Mouse (Mus musculus): ENCODE measurements at regions not wholly inside any gene's neighbourhood (a gene's known extent, or its start where the extent isn't known, plus 50 kb on each side); places are given as distances from the start of the nearest gene placed in this dataset.

- Histone ChIP-seq H3K36me3 (ENCODE audit: control insufficient read depth, insufficient read depth, low read length) (no peaks in the 10 kb centered on the region), H3K9me3 (ENCODE audit: control insufficient read depth, low read length) (no peaks in the 10 kb centered on the region), H3K4me1 (ENCODE audit: control insufficient read depth, insufficient read depth, low read length) (no peaks in the 10 kb centered on the region), H3K9ac (replicated peaks; ENCODE audit: low read depth, low read length) (no peak overlapping the region), H3K27me3 (ENCODE audit: control insufficient read depth, insufficient read depth, low read length) (no peaks in the 10 kb centered on the region), H3K4me3 (ENCODE audit: low read depth, low read length) (no peak overlapping the region), H3K4me2 (ENCODE audit: low read depth, low read length) (no peak overlapping the region), H3K27ac (ENCODE audit: low read depth, low read length) (no peak overlapping the region)
- 75% methylated on average over 16 of the region's 16 CpGs for WGBS
- no peak for ATAC-seq (ENCODE audit: low read depth)
These were observed 274.6 kb upstream of the Itga1 start for GRCm38 (mm10) chr13:115376180-115376880.

- Histone ChIP-seq H3K27me3 (ENCODE audit: control insufficient read depth, insufficient read depth, low read length) (no peaks in the 10 kb centered on the region), H3K4me2 (ENCODE audit: low read depth, low read length) (no peak overlapping the region), H3K9me3 (ENCODE audit: control insufficient read depth, low read length) (no peaks in the 10 kb centered on the region), H3K4me1 (ENCODE audit: control insufficient read depth, insufficient read depth, low read length) (no peaks in the 10 kb centered on the region), H3K36me3 (ENCODE audit: control insufficient read depth, insufficient read depth, low read length) (no peaks in the 10 kb centered on the region), H3K9ac (replicated peaks; ENCODE audit: low read depth, low read length) (no peak overlapping the region), H3K4me3 (ENCODE audit: low read depth, low read length) (no peak overlapping the region), H3K27ac (ENCODE audit: low read depth, low read length) (no peak overlapping the region)
- no peak for ATAC-seq (ENCODE audit: low read depth)
- WGBS = 80% methylated on average over 8 of the region's 8 CpGs
These were observed 259.7 kb upstream of the Itga1 start for GRCm38 (mm10) chr13:115361457-115361856.

GRCm38 (mm10) chr13:115347022-115347398 is 245.2 kb upstream of the Itga1 start:
- peak overlapping the region; percentile 48 for H3K4me2 ChIP-seq (ENCODE audit: low read depth, low read length)
- peaks cover 4% of the 10 kb centered on the region; the same call in 1 of the 2 replicates for H3K4me1 ChIP-seq (ENCODE audit: control insufficient read depth, insufficient read depth, low read length)
- H3K9ac ChIP-seq (replicated peaks; ENCODE audit: low read depth, low read length) = peak overlapping the region; percentile 32; the same call in 1 of the 2 replicates
- peak overlapping the region; percentile 26 for H3K4me3 ChIP-seq (ENCODE audit: low read depth, low read length)
- H3K36me3 ChIP-seq (ENCODE audit: control insufficient read depth, insufficient read depth, low read length) = no peaks in the 10 kb centered on the region
- 26% methylated on average over 6 of the region's 6 CpGs for WGBS
- peak; percentile 77 for ATAC-seq (ENCODE audit: low read depth)
- peak overlapping the region; percentile 35; the same call in 1 of the 2 replicates for H3K27ac ChIP-seq (ENCODE audit: low read depth, low read length)
- no peaks in the 10 kb centered on the region for H3K27me3 ChIP-seq (ENCODE audit: control insufficient read depth, insufficient read depth, low read length)
- no peaks in the 10 kb centered on the region for H3K9me3 ChIP-seq (ENCODE audit: control insufficient read depth, low read length)

- Histone ChIP-seq H3K4me2 (ENCODE audit: low read depth, low read length) (peak overlapping the region; percentile 48), H3K27me3 (ENCODE audit: control insufficient read depth, insufficient read depth, low read length) (no peaks in the 10 kb centered on the region), H3K4me1 (ENCODE audit: control insufficient read depth, insufficient read depth, low read length) (peaks cover 4% of the 10 kb centered on the region; the same call in 1 of the 2 replicates), H3K9ac (replicated peaks; ENCODE audit: low read depth, low read length) (peak overlapping the region; percentile 32; the same call in 1 of the 2 replicates), H3K9me3 (ENCODE audit: control insufficient read depth, low read length) (no peaks in the 10 kb centered on the region), H3K27ac (ENCODE audit: low read depth, low read length) (peak overlapping the region; percentile 35; the same call in 1 of the 2 replicates), H3K36me3 (ENCODE audit: control insufficient read depth, insufficient read depth, low read length) (no peaks in the 10 kb centered on the region), H3K4me3 (ENCODE audit: low read depth, low read length) (peak overlapping the region; percentile 26)
- peak; percentile 89 for ATAC-seq (ENCODE audit: low read depth)
- 18% methylated on average over 20 of the region's 20 CpGs for WGBS
These were observed 244.6 kb upstream of the Itga1 start for GRCm38 (mm10) chr13:115346115-115347021.

DNA sequence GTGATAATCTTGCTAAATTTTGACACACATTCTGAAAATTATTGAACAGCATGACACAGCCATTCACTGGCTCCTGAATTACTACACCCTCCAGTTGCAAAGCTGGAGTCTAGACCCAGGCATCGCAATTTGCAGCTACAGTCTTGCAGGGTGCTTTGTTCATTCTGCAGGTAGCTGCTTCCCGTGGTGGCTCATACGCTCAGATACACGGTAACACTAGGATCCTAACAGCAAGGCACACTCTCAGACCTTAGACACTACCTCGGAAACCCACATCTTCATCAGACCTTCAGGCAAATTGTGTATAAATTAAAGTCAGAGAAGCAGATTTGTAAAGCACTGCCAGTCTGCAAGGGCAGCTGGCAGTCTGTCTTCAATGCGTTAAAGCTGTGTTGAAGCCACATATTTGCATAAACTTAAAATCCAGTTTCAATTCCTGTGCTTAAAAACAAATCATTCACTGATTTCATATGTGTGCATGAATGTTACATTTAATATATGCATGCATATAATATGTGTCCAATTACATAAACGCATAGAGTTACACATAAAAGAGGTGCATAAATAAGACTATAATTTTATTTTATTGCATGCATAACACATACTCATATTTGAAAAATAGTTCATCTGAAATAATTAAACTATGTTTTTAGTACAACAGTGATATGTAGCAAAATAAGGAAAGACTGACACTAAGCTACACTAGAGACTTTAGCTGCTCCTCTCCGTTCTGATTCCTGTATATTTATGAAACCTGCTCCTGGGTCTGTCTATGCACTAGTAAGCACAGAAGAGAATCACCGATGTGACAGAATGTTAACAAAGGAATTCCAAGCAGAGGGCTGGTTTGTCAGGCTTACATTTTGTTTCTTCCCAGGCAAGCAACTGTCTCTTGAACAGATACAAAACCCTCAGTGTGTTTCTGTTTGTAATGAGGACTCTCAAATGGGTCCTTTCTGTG is 227.5 kb upstream of the Itga1 start:
- H3K9ac ChIP-seq (replicated peaks; ENCODE audit: low read depth, low read length) = no peak overlapping the region
- no peak overlapping the region for H3K4me3 ChIP-seq (ENCODE audit: low read depth, low read length)
- H3K27me3 ChIP-seq (ENCODE audit: control insufficient read depth, insufficient read depth, low read length) = no peaks in the 10 kb centered on the region
- no peaks in the 10 kb centered on the region for H3K9me3 ChIP-seq (ENCODE audit: control insufficient read depth, low read length)
- ATAC-seq (ENCODE audit: low read depth) = peak; percentile 56
- no peak overlapping the region for H3K27ac ChIP-seq (ENCODE audit: low read depth, low read length)
- H3K4me2 ChIP-seq (ENCODE audit: low read depth, low read length) = no peak overlapping the region
- no peaks in the 10 kb centered on the region for H3K4me1 ChIP-seq (ENCODE audit: control insufficient read depth, insufficient read depth, low read length)
- no peaks in the 10 kb centered on the region for H3K36me3 ChIP-seq (ENCODE audit: control insufficient read depth, insufficient read depth, low read length)
- 55% methylated on average over 9 of the region's 9 CpGs for WGBS

DNA sequence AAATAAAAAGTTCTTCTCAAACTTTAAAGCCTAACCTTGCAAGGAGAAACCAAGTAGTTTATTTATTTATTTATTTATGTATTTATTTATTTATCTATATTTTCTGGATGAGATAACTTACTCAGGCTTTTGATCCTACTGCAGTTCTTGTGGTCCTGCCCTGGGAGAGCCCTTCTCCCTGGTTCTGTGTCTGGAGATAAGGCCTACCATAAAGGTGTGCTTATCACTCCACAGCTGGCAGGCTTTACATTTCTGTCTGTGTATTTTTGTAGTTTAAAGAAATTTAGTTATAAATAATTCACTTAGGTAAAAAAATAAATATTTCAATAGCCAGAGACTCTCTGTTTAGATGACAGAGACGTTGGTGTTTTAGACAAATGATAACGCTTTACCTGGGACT is 224.5 kb upstream of the Itga1 start:
- no peaks in the 10 kb centered on the region for H3K36me3 ChIP-seq (ENCODE audit: control insufficient read depth, insufficient read depth, low read length)
- no peak overlapping the region for H3K27ac ChIP-seq (ENCODE audit: low read depth, low read length)
- no peaks in the 10 kb centered on the region for H3K9me3 ChIP-seq (ENCODE audit: control insufficient read depth, low read length)
- no peaks in the 10 kb centered on the region for H3K4me1 ChIP-seq (ENCODE audit: control insufficient read depth, insufficient read depth, low read length)
- 91% methylated on average over 2 of the region's 2 CpGs for WGBS
- H3K4me3 ChIP-seq (ENCODE audit: low read depth, low read length) = no peak overlapping the region
- no peaks in the 10 kb centered on the region for H3K27me3 ChIP-seq (ENCODE audit: control insufficient read depth, insufficient read depth, low read length)
- no peak for ATAC-seq (ENCODE audit: low read depth)
- no peak overlapping the region for H3K9ac ChIP-seq (replicated peaks; ENCODE audit: low read depth, low read length)
- no peak overlapping the region for H3K4me2 ChIP-seq (ENCODE audit: low read depth, low read length)

DNA sequence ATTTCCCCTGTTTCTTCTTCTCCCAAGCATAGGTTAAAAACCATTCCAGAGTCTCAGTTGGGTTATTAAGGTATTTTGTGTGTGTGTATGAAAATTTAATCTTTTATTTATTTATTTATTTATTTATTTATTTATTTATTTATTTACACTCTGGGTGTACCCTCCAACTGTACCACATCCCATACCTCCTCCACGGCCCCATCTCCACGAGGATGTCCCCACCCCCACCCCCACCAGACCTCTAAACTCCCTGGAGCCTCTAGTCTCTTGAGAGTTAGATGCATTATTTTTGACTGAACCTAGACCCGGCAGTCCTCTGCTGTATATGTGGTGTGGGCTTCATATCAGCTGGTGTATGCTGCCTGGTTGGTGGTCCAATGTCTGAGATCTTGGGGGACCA is 214.9 kb upstream of the Itga1 start:
- Histone ChIP-seq H3K27ac (ENCODE audit: low read depth, low read length) (no peak overlapping the region), H3K9me3 (ENCODE audit: control insufficient read depth, low read length) (no peaks in the 10 kb centered on the region), H3K4me1 (ENCODE audit: control insufficient read depth, insufficient read depth, low read length) (no peaks in the 10 kb centered on the region), H3K36me3 (ENCODE audit: control insufficient read depth, insufficient read depth, low read length) (no peaks in the 10 kb centered on the region), H3K9ac (replicated peaks; ENCODE audit: low read depth, low read length) (no peak overlapping the region), H3K4me2 (ENCODE audit: low read depth, low read length) (no peak overlapping the region), H3K27me3 (ENCODE audit: control insufficient read depth, insufficient read depth, low read length) (no peaks in the 10 kb centered on the region), H3K4me3 (ENCODE audit: low read depth, low read length) (no peak overlapping the region)
- ATAC-seq (ENCODE audit: low read depth) = no peak
- WGBS = 87% methylated on average over 3 of the region's 3 CpGs

DNA sequence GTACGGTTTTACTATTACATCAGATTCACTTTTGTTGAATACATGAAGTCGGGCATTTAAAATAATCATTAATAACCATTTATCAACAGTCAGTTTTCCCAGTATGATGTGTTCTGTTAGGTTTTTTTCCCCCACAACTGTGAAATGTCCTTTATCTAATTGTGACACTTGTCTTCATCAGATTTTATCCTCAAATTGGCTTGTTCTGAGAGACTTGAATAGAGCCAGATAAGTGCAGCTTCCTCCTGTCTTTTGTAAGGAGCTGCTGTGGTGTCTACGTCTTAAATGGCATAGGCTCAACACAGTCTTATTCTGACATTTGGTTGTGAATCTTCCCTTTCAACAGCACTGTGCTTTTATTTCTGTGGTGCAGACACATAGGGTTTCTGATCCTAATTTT is 206.8 kb upstream of the Itga1 start:
- no peak overlapping the region for H3K4me3 ChIP-seq (ENCODE audit: low read depth, low read length)
- 54% methylated on average over 3 of the region's 3 CpGs for WGBS
- H3K36me3 ChIP-seq (ENCODE audit: control insufficient read depth, insufficient read depth, low read length) = no peaks in the 10 kb centered on the region
- no peak overlapping the region for H3K4me2 ChIP-seq (ENCODE audit: low read depth, low read length)
- H3K4me1 ChIP-seq (ENCODE audit: control insufficient read depth, insufficient read depth, low read length) = no peaks in the 10 kb centered on the region
- no peak overlapping the region for H3K27ac ChIP-seq (ENCODE audit: low read depth, low read length)
- H3K9ac ChIP-seq (replicated peaks; ENCODE audit: low read depth, low read length) = no peak overlapping the region
- H3K27me3 ChIP-seq (ENCODE audit: control insufficient read depth, insufficient read depth, low read length) = no peaks in the 10 kb centered on the region
- ATAC-seq (ENCODE audit: low read depth) = no peak
- no peaks in the 10 kb centered on the region for H3K9me3 ChIP-seq (ENCODE audit: control insufficient read depth, low read length)
